Mouse (Mus musculus) T-helper 1 cell (primary cell): ENCODE data around the gene Nomo1.

Experiments used
- in situ Hi-C: fragments of 300-600 bp; cut with MboI, MseI; formaldehyde crosslinking; loops from one replicate; pipeline ENCODE4 v1.15.1; 2025; ENCODE audit warnings: high pct_unique_total_duplicates

Nomo1 gene

GRCm38 (mm10) chr7:46045882-46046281 lies 12.4 kb downstream of the Nomo1 start:
- in situ Hi-C loops: loop anchor here (10.0 kb wide), 1 partner anchor 1921 kb away; no protein-coding TSS in a partner anchor

DNA sequence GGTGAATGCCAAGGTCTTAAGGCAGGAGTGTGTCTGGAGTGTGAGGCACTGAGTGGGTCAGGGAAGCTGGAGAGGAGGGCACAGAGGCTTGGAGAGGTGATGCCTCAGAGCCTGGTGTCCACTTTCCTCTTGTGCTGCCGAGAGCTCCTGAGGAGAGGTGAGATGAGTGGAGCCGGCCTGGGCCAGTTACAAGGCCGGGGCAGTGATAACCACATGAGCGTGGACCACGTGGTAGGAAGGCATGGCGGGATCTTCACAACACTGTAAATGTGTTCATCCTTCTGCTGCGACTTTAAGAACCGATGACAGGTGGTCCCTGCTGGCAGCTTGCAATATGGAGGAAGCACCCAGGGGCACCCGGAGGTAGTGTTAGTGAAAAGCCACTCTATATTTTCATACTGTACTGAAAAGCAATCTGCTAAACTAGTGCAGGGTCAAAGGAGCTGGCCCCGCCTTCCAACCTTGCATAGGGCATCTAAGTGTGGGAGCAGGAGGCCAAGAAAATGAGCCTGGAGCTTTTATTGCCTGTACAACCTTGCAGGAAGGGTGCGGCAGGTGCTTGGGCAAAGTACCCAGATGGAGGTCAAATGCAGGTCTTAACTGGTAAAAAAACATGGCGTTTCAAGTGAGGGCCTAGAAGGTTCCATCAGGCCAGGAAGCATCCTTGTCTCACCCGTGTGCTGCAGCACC lies 14.5 kb downstream of the Nomo1 start:
- in situ Hi-C loops: loop anchor here (10.0 kb wide), 1 partner anchor 1923 kb away; no protein-coding TSS in a partner anchor

DNA sequence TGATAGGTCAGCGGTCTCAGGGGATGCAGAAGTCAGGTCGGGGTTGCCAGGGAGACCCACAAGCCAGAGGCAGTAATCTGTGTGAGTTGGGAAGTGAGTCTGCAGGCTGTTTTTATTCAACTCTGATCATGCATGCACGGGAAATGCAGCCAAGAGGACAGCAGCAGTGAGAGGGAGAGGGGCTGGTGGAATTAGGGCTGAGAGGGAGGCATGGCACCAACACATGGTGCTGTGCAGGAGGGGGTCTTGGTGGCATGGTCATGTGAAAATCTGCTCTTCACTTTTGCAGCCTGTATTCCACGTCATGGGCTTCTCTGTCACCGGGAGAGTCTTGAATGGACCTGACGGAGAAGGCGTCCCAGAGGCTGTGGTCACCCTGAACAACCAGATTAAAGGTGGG lies 16.5 kb downstream of the Nomo1 start:
- in situ Hi-C loops: loop anchor here (10.0 kb wide), 1 partner anchor 1925 kb away; no protein-coding TSS in a partner anchor

- in situ Hi-C loops: no loop called here
Observed at GRCm38 (mm10) chr7:46052161-46052821, 18.8 kb downstream of the Nomo1 start.

DNA sequence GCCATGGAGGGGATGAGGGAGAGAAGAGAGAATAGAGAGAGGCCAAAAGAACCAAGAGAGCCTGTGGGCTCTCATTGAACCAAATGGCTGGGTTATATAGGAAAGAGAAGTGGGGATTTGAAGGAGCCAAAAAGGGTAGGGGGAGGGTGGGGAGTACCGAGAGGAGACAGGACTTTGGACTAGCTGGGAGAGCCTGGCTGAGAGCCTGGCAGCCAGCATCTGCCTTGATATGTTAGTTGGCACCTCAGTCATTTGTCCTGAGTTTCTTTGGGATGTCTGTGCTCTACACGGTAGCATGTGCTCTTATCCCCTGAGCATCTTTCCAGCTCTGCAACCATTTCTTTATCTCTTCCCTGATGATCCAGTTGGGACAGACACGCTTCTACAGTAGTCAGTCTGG lies 20.1 kb downstream of the Nomo1 start:
- in situ Hi-C loops: no loop called here

GRCm38 (mm10) chr7:46058882-46059281 lies 25.4 kb downstream of the Nomo1 start:
- in situ Hi-C loops: no loop called here

DNA sequence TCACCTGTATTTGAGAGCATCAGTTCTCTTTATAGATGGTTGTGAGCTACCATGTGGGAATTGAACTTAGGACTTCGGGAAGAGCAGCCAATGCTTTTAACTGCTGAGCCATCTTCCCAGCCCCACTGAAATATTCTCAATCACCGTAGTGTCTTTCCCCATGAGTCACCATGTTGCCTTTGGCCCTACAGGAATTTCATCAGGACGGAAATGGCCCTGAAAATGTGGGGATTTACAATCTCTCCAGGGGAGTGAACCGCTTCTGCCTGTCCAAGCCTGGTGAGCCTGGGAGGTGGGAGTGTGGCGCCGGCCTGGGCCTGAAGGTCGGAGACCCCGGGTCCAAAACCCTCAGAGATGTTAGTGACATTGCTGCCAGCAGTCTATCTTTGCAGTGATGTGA lies 27.2 kb downstream of the Nomo1 start:
- in situ Hi-C loops: no loop called here

DNA sequence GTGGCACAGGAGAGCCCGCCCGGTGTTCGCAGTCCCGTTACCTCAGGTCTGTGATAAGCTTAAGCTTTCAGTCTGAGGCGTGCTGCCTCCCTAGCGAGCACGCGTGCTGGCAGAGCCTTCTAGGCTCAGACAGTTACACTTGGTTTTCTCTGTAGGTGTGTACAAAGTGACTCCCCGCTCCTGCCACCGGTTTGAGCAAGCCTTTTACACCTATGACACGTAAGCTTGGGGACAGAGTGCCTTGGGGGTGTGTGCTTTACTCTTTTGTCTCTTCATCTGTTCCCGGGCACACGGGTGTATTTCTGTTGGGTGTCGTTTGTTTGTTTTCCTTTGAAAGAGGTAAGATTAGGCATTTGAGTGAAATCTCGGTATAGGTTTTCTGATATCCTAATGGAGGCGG lies 28.1 kb downstream of the Nomo1 start:
- in situ Hi-C loops: no loop called here

- in situ Hi-C loops: no loop called here
Observed at GRCm38 (mm10) chr7:46063296-46063695, 29.8 kb downstream of the Nomo1 start.

- in situ Hi-C loops: no loop called here
Observed at GRCm38 (mm10) chr7:46068831-46069230, 35.3 kb downstream of the Nomo1 start.

DNA sequence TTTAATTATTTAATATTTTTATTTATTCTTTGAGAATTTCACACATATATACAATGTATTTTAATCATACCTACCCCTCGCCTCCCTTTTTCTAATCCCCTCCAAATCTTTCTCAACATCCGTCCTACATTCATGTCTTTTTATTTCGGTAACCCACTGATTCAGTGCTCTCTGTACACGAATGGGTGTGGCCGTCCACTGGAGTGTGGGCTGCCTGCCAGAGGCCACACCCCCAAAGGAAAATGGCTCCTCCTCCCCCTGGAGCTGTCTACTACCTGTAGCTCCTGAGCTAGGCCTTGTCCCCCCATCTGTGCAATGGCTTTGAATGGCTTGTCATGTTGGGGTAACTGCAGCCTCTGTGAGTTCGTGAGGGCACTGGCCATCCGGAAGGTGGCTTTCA lies 43.3 kb downstream of the Nomo1 start:
- in situ Hi-C loops: no loop called here

GRCm38 (mm10) chr7:46077675-46078074 lies 44.2 kb downstream of the Nomo1 start:
- in situ Hi-C loops: no loop called here

DNA sequence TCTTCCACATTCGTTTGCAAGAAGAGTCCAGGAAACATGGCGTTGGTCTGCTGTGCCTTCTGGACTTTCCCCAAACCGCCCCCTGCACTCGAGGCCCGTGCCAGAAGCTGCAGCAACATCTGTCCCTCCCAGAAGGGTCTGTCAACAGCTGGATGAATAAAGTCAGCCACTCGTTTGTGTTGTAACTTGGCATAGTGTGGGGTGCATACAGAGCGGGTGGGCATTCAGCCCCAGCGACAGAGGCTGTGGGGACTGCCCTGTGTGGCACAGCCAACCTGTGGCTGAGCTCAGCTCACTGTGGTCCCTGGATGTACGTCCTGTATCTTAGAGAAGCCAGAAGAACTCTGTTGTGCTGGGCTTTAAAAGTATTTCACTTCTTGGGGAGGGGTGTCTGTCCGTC lies 50.5 kb downstream of the Nomo1 start:
- in situ Hi-C loops: no loop called here

DNA sequence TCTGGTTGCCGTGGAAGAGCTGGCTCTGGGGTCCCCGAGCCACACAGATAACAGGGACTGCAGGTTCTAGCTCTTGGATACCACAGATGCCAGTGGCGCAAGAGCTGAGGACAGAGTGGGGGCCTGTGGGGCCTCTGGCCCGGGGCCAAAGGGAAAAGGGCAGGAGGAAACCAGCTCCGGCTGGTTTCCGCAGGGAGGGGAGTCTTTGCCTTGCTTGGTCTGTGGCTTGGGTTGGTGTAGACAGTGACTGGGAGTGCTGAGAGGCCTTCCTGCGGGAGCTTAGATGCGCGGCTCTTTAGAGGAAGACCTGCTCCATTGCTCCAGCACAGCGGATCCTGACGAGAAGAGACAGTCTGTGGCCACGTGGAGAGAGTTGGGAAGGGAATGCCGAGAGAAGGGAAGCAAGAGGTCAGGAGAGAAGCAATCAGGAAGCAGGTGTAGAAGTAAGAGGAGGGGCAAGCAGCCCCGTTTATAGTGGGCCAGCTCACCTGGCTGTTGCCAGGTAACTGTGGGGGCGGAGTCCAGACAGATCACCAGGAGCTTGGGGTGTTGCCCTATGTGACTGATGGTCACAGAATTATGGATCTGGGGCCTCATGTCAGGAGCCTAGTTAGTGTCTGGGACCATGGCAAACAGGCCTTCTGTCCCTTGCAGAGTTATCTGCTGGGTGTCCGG lies 51.5 kb downstream of the Nomo1 start:
- in situ Hi-C loops: no loop called here

GRCm38 (mm10) chr7:46086378-46086777 lies 52.9 kb downstream of the Nomo1 start:
- in situ Hi-C loops: no loop called here

GRCm38 (mm10) chr7:46088241-46088640 lies 54.7 kb downstream of the Nomo1 start:
- in situ Hi-C loops: no loop called here

GRCm38 (mm10) chr7:46092803-46093202 lies 59.3 kb downstream of the Nomo1 start:
- in situ Hi-C loops: no loop called here

- in situ Hi-C loops: loop anchor here (5.0 kb wide), 2 partner anchors 106 to 131 kb away; no protein-coding TSS in a partner anchor
Observed at GRCm38 (mm10) chr7:46096136-46096535, 62.6 kb downstream of the Nomo1 start.

DNA sequence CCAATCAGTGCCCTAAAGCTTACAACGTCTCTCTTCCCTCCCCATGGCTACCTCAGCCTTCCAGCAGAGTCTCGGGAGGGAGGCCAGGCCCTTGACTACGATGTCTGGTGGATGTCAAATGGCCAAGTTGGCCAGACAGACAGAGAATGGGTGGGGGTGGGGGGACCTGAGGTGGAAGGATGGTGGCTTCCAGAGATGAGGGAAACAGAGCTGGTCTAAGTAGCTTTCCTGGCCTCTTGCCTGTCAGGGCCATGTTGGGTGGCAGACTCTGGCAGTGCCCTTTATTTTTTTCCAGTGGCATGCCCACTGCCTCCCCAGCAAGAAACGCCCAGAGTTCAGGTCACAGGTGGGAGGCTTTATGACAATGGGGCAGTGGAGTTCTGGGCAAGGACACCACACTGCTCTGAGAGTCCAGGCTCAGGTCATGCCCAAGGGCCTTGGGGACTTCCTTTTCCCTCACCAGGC lies 63.9 kb downstream of the Nomo1 start:
- in situ Hi-C loops: loop anchor here (5.0 kb wide), 2 partner anchors 105 to 130 kb away; no protein-coding TSS in a partner anchor

- in situ Hi-C loops: loop anchor here (5.0 kb wide), 2 partner anchors 104 to 129 kb away; no protein-coding TSS in a partner anchor
Observed at GRCm38 (mm10) chr7:46098221-46098918, 64.9 kb downstream of the Nomo1 start.

DNA sequence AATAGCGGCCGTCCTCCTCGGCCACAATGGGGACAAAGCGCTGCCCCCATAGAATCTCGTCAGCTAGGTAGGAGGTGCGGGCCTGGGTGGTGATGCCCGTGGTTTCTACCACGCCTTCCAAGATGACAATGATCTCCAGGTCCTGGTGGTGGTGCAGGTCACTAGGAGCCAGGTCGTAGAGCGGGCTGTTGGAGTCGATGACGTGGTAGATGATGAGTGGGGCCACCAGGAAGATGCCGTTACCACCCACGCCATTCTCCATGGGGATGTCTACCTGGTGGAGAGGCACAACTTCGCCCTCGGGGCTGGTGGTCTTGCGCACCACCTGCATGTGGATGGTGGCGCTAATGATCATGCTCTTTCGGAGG lies 65.4 kb downstream of the Nomo1 start:
- in situ Hi-C loops: loop anchor here (5.0 kb wide), 2 partner anchors 103 to 128 kb away; no protein-coding TSS in a partner anchor

- in situ Hi-C loops: loop anchor here (5.0 kb wide), 2 partner anchors 103 to 128 kb away; no protein-coding TSS in a partner anchor
Observed at GRCm38 (mm10) chr7:46099682-46100081, 66.2 kb downstream of the Nomo1 start.
